Mouse (Mus musculus): Measurements from ENCODE around the gene Ppp1r17. TPM values are rescaled to one million over a fixed set of nuclear protein-coding genes. Genes with fewer than 3 reads are reported as not detected.

Ppp1r17 gene
- polyA plus RNA-seq (2014; fragmentation: Nextera tagmentation; extraction: Ambion mirVana): 19.2 and 20.1 TPM in 2 replicates

- H3K27ac ChIP-seq (ENCODE audit: low read depth, low read length): no peak within 1 kb of the TSS; the same call in 1 of the 2 replicates
- peak within 1 kb of the TSS; percentile 17; the same call in 1 of the 2 replicates for H3K9ac ChIP-seq (ENCODE audit: low read length)
- H3K9me3 ChIP-seq (ENCODE audit: control insufficient read depth, low read length): no peaks in the 10 kb centered on the region
- H3K27me3 ChIP-seq (ENCODE audit: control insufficient read depth, insufficient read depth, low read length): no peaks in the 10 kb centered on the region
- ATAC-seq (ENCODE audit: low FRiP score) (peak; percentile 96), DNase-seq (ENCODE audit: low spot score, missing footprints) (peak; percentile 88)
- no peaks in the 10 kb centered on the region for H3K36me3 ChIP-seq (ENCODE audit: control insufficient read depth, insufficient read depth, low read length)
- H3K4me3 ChIP-seq (ENCODE audit: low read depth, low read length): peak within 1 kb of the TSS; percentile 9; the same call in 1 of the 2 replicates
- H3K4me2 ChIP-seq: peak within 1 kb of the TSS; percentile 34
- peaks cover 12% of the 10 kb centered on the region for H3K4me1 ChIP-seq (ENCODE audit: control insufficient read depth, insufficient read depth, low read length)
- WGBS: 46% methylated on average over 16 of the region's 16 CpGs
Measured at GRCm38 (mm10) chr6:56017291-56017994, at the start of gene Ppp1r17. Gene Ppp1r17 (plus strand): TSS chr6:56017497.

DNA sequence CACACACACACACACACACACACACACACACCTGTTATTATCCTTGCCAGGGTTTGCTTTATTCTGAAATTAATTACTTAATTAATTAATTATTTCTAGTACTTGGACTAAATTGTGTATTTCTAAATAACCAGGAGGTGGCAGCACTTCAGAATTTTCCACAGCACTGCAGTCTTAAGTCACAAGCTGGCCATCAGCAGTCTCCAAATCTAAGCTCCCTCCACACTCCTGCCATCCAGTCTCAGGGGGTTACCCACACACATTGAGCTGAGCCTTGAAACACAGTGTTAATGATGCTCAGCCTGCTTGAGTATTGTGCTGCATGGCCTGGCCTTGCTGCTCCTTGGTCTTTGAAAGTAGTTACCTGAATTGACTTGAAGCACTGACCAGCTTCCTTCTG is 44.3 kb upstream of the Ppp1r17 start:
- ATAC-seq (ENCODE audit: low FRiP score) (peak; percentile 74), DNase-seq (ENCODE audit: low spot score, missing footprints) (peak; percentile 85)
- no peak overlapping the region for H3K4me3 ChIP-seq (ENCODE audit: low read depth, low read length)
- no peak overlapping the region for H3K27ac ChIP-seq (ENCODE audit: low read depth, low read length)
- H3K36me3 ChIP-seq (ENCODE audit: control insufficient read depth, insufficient read depth, low read length): no peaks in the 10 kb centered on the region
- no peaks in the 10 kb centered on the region for H3K9me3 ChIP-seq (ENCODE audit: control insufficient read depth, low read length)
- H3K4me1 ChIP-seq (ENCODE audit: control insufficient read depth, insufficient read depth, low read length): no peaks in the 10 kb centered on the region
- no peak overlapping the region for H3K4me2 ChIP-seq
- no peak overlapping the region for H3K9ac ChIP-seq (ENCODE audit: low read length)
- no peaks in the 10 kb centered on the region for H3K27me3 ChIP-seq (ENCODE audit: control insufficient read depth, insufficient read depth, low read length)

DNA sequence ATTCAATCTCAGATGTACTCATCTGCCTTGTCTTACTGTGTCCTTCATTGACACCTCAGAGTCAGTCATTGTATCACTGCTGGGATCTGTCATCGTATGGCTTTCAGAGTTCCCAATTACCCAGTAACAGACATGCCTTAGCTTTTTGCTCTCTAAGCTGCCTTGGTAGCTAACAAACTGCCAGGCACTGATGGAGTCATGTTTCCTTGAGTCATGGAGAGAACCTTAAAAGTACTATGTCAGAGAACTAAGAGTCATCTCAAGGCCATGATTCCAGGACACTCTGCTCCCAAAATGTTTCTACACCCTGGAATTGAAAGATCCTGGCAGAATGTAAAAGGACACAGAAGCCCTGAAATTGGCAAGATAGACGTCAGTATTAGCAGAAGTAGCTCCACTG is 37.5 kb upstream of the Ppp1r17 start:
- Histone ChIP-seq H3K36me3 (ENCODE audit: control insufficient read depth, insufficient read depth, low read length) (no peaks in the 10 kb centered on the region), H3K4me2 (no peak overlapping the region), H3K4me3 (ENCODE audit: low read depth, low read length) (no peak overlapping the region), H3K9me3 (ENCODE audit: control insufficient read depth, low read length) (no peaks in the 10 kb centered on the region), H3K27ac (ENCODE audit: low read depth, low read length) (no peak overlapping the region), H3K27me3 (ENCODE audit: control insufficient read depth, insufficient read depth, low read length) (no peaks in the 10 kb centered on the region), H3K9ac (ENCODE audit: low read length) (no peak overlapping the region), H3K4me1 (ENCODE audit: control insufficient read depth, insufficient read depth, low read length) (no peaks in the 10 kb centered on the region)
- WGBS: 79% methylated on average over 2 of the region's 2 CpGs
- DNase-seq (ENCODE audit: low spot score, missing footprints) (no peak), ATAC-seq (ENCODE audit: low FRiP score) (no peak)

DNA sequence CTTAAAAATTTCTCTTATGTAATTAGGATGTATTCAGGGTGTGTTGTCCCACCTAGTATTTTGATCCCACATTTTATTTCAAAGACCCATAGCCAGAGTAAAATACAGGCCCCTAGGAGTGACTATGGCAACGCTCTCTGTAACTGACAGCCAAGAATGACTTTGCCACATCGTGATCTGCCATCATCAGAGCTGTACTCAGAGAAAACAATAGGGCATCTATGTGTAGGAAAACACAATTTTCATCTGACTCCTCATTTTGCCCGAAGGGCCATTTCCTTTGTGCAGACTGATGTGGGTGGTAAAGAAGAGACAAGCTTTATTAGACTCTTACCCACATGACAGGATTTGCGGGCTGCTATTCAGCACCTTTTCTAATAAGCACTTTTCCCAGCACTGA is 8.6 kb upstream of the Ppp1r17 start:
- 84% methylated on average over 4 of the region's 4 CpGs for WGBS

GRCm38 (mm10) chr6:56012384-56012783 is 4.9 kb upstream of the Ppp1r17 start:
- H3K36me3 ChIP-seq (ENCODE audit: control insufficient read depth, insufficient read depth, low read length): no peaks in the 10 kb centered on the region
- no peak overlapping the region for H3K4me2 ChIP-seq
- H3K9me3 ChIP-seq (ENCODE audit: control insufficient read depth, low read length): no peaks in the 10 kb centered on the region
- H3K4me3 ChIP-seq (ENCODE audit: low read depth, low read length): no peak overlapping the region
- H3K27ac ChIP-seq (ENCODE audit: low read depth, low read length): no peak overlapping the region
- no peak for ATAC-seq (ENCODE audit: low FRiP score)
- no peak overlapping the region for H3K9ac ChIP-seq (ENCODE audit: low read length)
- peaks cover 7% of the 10 kb centered on the region for H3K4me1 ChIP-seq (ENCODE audit: control insufficient read depth, insufficient read depth, low read length)
- no peaks in the 10 kb centered on the region for H3K27me3 ChIP-seq (ENCODE audit: control insufficient read depth, insufficient read depth, low read length)
- 79% methylated on average over 5 of the region's 5 CpGs for WGBS
- no peak for DNase-seq (ENCODE audit: low spot score, missing footprints)

More for the DNA sequence above, 8.6 kb upstream of the Ppp1r17 start:
- no peak overlapping the region for H3K4me3 ChIP-seq (ENCODE audit: low read depth, low read length)
- no peak overlapping the region for H3K27ac ChIP-seq (ENCODE audit: low read depth, low read length)
- DNase-seq (ENCODE audit: low spot score, missing footprints) (peak; percentile 49), ATAC-seq (ENCODE audit: low FRiP score) (no peak)
- no peaks in the 10 kb centered on the region for H3K4me1 ChIP-seq (ENCODE audit: control insufficient read depth, insufficient read depth, low read length)
- H3K9ac ChIP-seq (ENCODE audit: low read length): no peak overlapping the region
- no peaks in the 10 kb centered on the region for H3K9me3 ChIP-seq (ENCODE audit: control insufficient read depth, low read length)
- no peaks in the 10 kb centered on the region for H3K27me3 ChIP-seq (ENCODE audit: control insufficient read depth, insufficient read depth, low read length)
- no peaks in the 10 kb centered on the region for H3K36me3 ChIP-seq (ENCODE audit: control insufficient read depth, insufficient read depth, low read length)
- no peak overlapping the region for H3K4me2 ChIP-seq

DNA sequence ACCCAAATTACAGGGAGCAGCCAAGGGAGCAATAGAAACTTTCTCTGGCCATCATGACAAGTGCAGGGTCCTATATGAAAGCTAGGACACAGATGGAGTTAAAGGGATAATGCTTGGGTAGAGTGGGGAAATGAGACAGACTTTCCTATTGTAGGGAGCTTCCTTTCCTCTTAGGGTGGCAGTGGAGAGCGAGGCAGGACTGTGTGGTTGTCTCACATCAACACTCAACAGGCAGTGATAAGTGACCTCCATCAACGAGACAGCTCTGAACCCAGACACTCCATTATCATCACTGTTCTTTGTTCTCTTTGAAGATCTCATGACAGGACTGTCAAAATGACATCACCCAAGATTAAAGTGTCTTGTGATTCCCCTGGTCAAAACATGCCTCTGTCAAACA is 2.3 kb downstream of the Ppp1r17 start:
- no peak for ATAC-seq (ENCODE audit: low FRiP score)

GRCm38 (mm10) chr6:56025533-56025932 is 8.2 kb downstream of the Ppp1r17 start:
- DNase-seq (ENCODE audit: low spot score, missing footprints) (peak; percentile 77), ATAC-seq (ENCODE audit: low FRiP score) (no peak)
- Histone ChIP-seq H3K36me3 (ENCODE audit: control insufficient read depth, insufficient read depth, low read length) (no peaks in the 10 kb centered on the region), H3K9ac (ENCODE audit: low read length) (no peak overlapping the region), H3K4me1 (ENCODE audit: control insufficient read depth, insufficient read depth, low read length) (no peaks in the 10 kb centered on the region), H3K9me3 (ENCODE audit: control insufficient read depth, low read length) (no peaks in the 10 kb centered on the region), H3K27ac (ENCODE audit: low read depth, low read length) (no peak overlapping the region), H3K4me2 (no peak overlapping the region), H3K27me3 (ENCODE audit: control insufficient read depth, insufficient read depth, low read length) (no peaks in the 10 kb centered on the region), H3K4me3 (ENCODE audit: low read depth, low read length) (no peak overlapping the region)
- WGBS: 57% methylated on average over 2 of the region's 2 CpGs

More for the DNA sequence above, 2.3 kb downstream of the Ppp1r17 start:
- peaks cover 12% of the 10 kb centered on the region for H3K4me1 ChIP-seq (ENCODE audit: control insufficient read depth, insufficient read depth, low read length)
- 78% methylated on average over 2 of the region's 2 CpGs for WGBS
- H3K4me3 ChIP-seq (ENCODE audit: low read depth, low read length): no peak overlapping the region
- H3K9me3 ChIP-seq (ENCODE audit: control insufficient read depth, low read length): no peaks in the 10 kb centered on the region
- H3K4me2 ChIP-seq: no peak overlapping the region
- DNase-seq (ENCODE audit: low spot score, missing footprints): peak; percentile 72
- no peak overlapping the region for H3K27ac ChIP-seq (ENCODE audit: low read depth, low read length)
- no peaks in the 10 kb centered on the region for H3K27me3 ChIP-seq (ENCODE audit: control insufficient read depth, insufficient read depth, low read length)
- no peak overlapping the region for H3K9ac ChIP-seq (ENCODE audit: low read length)
- H3K36me3 ChIP-seq (ENCODE audit: control insufficient read depth, insufficient read depth, low read length): no peaks in the 10 kb centered on the region

DNA sequence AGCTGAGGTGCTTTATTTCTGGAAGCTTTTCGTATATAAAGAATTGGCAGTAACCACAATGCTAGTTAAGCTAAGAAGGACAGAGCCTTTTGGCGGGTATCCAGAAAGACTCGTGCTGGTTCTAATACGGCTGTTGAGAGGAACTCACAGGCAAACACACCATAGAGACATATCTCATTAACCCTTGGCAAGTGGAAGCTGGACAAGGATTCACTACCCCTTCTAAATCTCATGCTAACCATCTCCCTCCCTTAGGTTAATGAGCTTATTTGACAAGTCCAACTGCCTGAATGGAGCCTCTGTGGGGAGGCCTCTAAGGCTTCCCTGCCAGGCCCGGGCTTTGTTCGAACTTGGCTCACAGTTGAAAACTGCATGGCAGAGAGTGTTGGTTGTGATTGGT is 10.0 kb downstream of the Ppp1r17 start:
- DNase-seq (ENCODE audit: low spot score, missing footprints) (peak; percentile 39), ATAC-seq (ENCODE audit: low FRiP score) (no peak)
- H3K27me3 ChIP-seq (ENCODE audit: control insufficient read depth, insufficient read depth, low read length): no peaks in the 10 kb centered on the region
- no peak overlapping the region for H3K9ac ChIP-seq (ENCODE audit: low read length)
- H3K4me3 ChIP-seq (ENCODE audit: low read depth, low read length): no peak overlapping the region
- no peak overlapping the region for H3K27ac ChIP-seq (ENCODE audit: low read depth, low read length)
- 91% methylated on average over 6 of the region's 6 CpGs for WGBS
- H3K4me2 ChIP-seq: no peak overlapping the region
- no peaks in the 10 kb centered on the region for H3K4me1 ChIP-seq (ENCODE audit: control insufficient read depth, insufficient read depth, low read length)
- no peaks in the 10 kb centered on the region for H3K9me3 ChIP-seq (ENCODE audit: control insufficient read depth, low read length)
- H3K36me3 ChIP-seq (ENCODE audit: control insufficient read depth, insufficient read depth, low read length): no peaks in the 10 kb centered on the region

- H3K4me2 ChIP-seq: no peak overlapping the region
- no peaks in the 10 kb centered on the region for H3K27me3 ChIP-seq (ENCODE audit: control insufficient read depth, insufficient read depth, low read length)
- no peaks in the 10 kb centered on the region for H3K36me3 ChIP-seq (ENCODE audit: control insufficient read depth, insufficient read depth, low read length)
- no peak overlapping the region for H3K4me3 ChIP-seq (ENCODE audit: low read depth, low read length)
- DNase-seq (ENCODE audit: low spot score, missing footprints) (peak; percentile 21), ATAC-seq (ENCODE audit: low FRiP score) (no peak)
- H3K9ac ChIP-seq (ENCODE audit: low read length): no peak overlapping the region
- H3K9me3 ChIP-seq (ENCODE audit: control insufficient read depth, low read length): no peaks in the 10 kb centered on the region
- H3K4me1 ChIP-seq (ENCODE audit: control insufficient read depth, insufficient read depth, low read length): no peaks in the 10 kb centered on the region
- H3K27ac ChIP-seq (ENCODE audit: low read depth, low read length): no peak overlapping the region
- 89% methylated on average over 5 of the region's 5 CpGs for WGBS
Measured at GRCm38 (mm10) chr6:56027966-56028365, 10.7 kb downstream of the Ppp1r17 start.

Measured in midbrain, embryonic 11.5 days (tissue).